Mouse (Mus musculus) lung, embryonic 14.5 days (tissue): Measurements from ENCODE around the gene Fam196b. TPM values are rescaled to one million over a fixed set of nuclear protein-coding genes. Genes with fewer than 3 reads are reported as not detected.

Experiments
- ATAC-seq: fragments of 200-750 bp; cut with Nextera tagmentation; 2 replicates; pipeline ENCODE4 v1.8.0; 2017; ENCODE audit warnings: mild to moderate bottlenecking, moderate TSS enrichment, moderate library complexity; ENCODE audit not compliant: insufficient read depth
- DNase-seq: peaks from one replicate; pipeline ENCODE4 v3.0.0-alpha.2; 2015
- H3K27ac ChIP-seq: fragments of 300-500 bp; sonication (generic); 2 replicates; pipeline ENCODE4 v1.5.1; 2014; ENCODE audit warnings: low read depth, mild to moderate bottlenecking, moderate library complexity
- H3K27me3 ChIP-seq: fragments of 300-500 bp; sonication (generic); 2 replicates; pipeline ENCODE4 v1.6.1; 2014; ENCODE audit warnings: low read length, control low read depth; ENCODE audit not compliant: insufficient read depth
- H3K36me3 ChIP-seq: fragments of 300-500 bp; sonication (generic); 2 replicates; pipeline ENCODE4 v1.6.1; 2014; ENCODE audit warnings: control low read depth; ENCODE audit not compliant: insufficient read depth
- H3K4me1 ChIP-seq: fragments of 300-500 bp; sonication (generic); 2 replicates; pipeline ENCODE4 v1.6.1; 2014; ENCODE audit warnings: antibody characterized with exemption, control low read depth; ENCODE audit not compliant: insufficient read depth
- H3K4me2 ChIP-seq: fragments of 300-500 bp; sonication (generic); 2 replicates; pipeline ENCODE4 v1.6.1; 2014; ENCODE audit warnings: mild to moderate bottlenecking
- H3K4me3 ChIP-seq: fragments of 300-500 bp; sonication (generic); 2 replicates; pipeline ENCODE4 v1.5.1; 2014; ENCODE audit warnings: low read depth, low read length
- H3K9ac ChIP-seq: fragments of 300-500 bp; sonication (generic); 2 replicates; pipeline ENCODE4 v1.6.1; 2014
- H3K9me3 ChIP-seq: fragments of 300-500 bp; sonication (generic); 2 replicates; pipeline ENCODE4 v1.6.1; 2016; ENCODE audit warnings: low read depth, low read length, control low read depth
- CTCF ChIP-seq: IDR thresholded peaks from 2 replicates; pipeline ENCODE4 v1.5.1; 2016; ENCODE audit warnings: antibody characterized with exemption, low read depth
- WGBS: fragments of 180-500 bp; shearing (Covaris S2); extraction: QIAGEN DNeasy Blood & Tissue Kit; methylation state at CpG from one replicate; pipeline ENCODE4 v1.1.7; 2014; 5-methylcytosine and 5-hydroxymethylcytosine counted together
- polyA plus RNA-seq: library from polyadenylated mRNA; unstranded; fragments of >200 nt; fragmentation: Nextera tagmentation; extraction: Ambion mirVana; gene quantifications from 2 replicates; pipeline ENCODE4 v1.2.1, GENCODE M21; 2014

Fam196b gene
- polyA plus RNA-seq, 1 experiment from 2014 or later = not detected

- Histone ChIP-seq H3K4me3 (no peak overlapping the region), H3K4me2 (no peak overlapping the region), H3K9me3 (no peaks in the 10 kb centered on the region), H3K27ac (no peak overlapping the region), H3K27me3 (no peaks in the 10 kb centered on the region), H3K36me3 (no peaks in the 10 kb centered on the region), H3K4me1 (no peaks in the 10 kb centered on the region), H3K9ac (no peak overlapping the region)
- 74% methylated on average over 8 of the region's 8 CpGs for WGBS
- no peak for TF ChIP-seq CTCF
- DNase-seq (no peak), ATAC-seq (no peak)
Measured at GRCm38 (mm10) chr11:34323664-34324063, 9.0 kb downstream of the Fam196b start.

- no peak overlapping the region for H3K4me2 ChIP-seq
- DNase-seq = no peak
- no peaks in the 10 kb centered on the region for H3K27me3 ChIP-seq
- no peak overlapping the region for H3K27ac ChIP-seq
- no peaks in the 10 kb centered on the region for H3K9me3 ChIP-seq
- ATAC-seq = no peak
- H3K4me3 ChIP-seq = no peak overlapping the region
- TF ChIP-seq CTCF = no peak
- no peak overlapping the region for H3K9ac ChIP-seq
- H3K36me3 ChIP-seq = no peaks in the 10 kb centered on the region
- 47% methylated on average over 7 of the region's 7 CpGs for WGBS
- H3K4me1 ChIP-seq = no peaks in the 10 kb centered on the region
Measured at GRCm38 (mm10) chr11:34332344-34333031, 17.9 kb downstream of the Fam196b start.

- no peaks in the 10 kb centered on the region for H3K36me3 ChIP-seq
- H3K4me3 ChIP-seq = no peak overlapping the region
- no peak overlapping the region for H3K4me2 ChIP-seq
- no peaks in the 10 kb centered on the region for H3K9me3 ChIP-seq
- WGBS = 65% methylated on average over 1 of the region's 1 CpGs
- no peaks in the 10 kb centered on the region for H3K4me1 ChIP-seq
- TF ChIP-seq CTCF = peak; percentile 34; the same call in 1 of the 2 replicates
- H3K9ac ChIP-seq = no peak overlapping the region
- ATAC-seq = no peak
- H3K27me3 ChIP-seq = no peaks in the 10 kb centered on the region
- DNase-seq = no peak
- no peak overlapping the region for H3K27ac ChIP-seq
Measured at GRCm38 (mm10) chr11:34337907-34338306, 23.3 kb downstream of the Fam196b start.

- DNase-seq (no peak), ATAC-seq (no peak)
- TF ChIP-seq CTCF = no peak
- Histone ChIP-seq H3K27ac (no peak overlapping the region), H3K9ac (no peak overlapping the region), H3K9me3 (no peaks in the 10 kb centered on the region), H3K4me1 (no peaks in the 10 kb centered on the region), H3K27me3 (no peaks in the 10 kb centered on the region), H3K36me3 (no peaks in the 10 kb centered on the region), H3K4me2 (no peak overlapping the region), H3K4me3 (no peak overlapping the region)
- WGBS = 48% methylated on average over 5 of the region's 5 CpGs
Measured at GRCm38 (mm10) chr11:34339693-34340092, 25.1 kb downstream of the Fam196b start.

GRCm38 (mm10) chr11:34343742-34344307, 29.2 kb downstream of the Fam196b start:
- Histone ChIP-seq H3K27ac (no peak overlapping the region), H3K9ac (no peak overlapping the region), H3K4me2 (no peak overlapping the region), H3K36me3 (no peaks in the 10 kb centered on the region), H3K4me3 (no peak overlapping the region), H3K9me3 (no peaks in the 10 kb centered on the region), H3K4me1 (no peaks in the 10 kb centered on the region), H3K27me3 (no peaks in the 10 kb centered on the region)
- ATAC-seq (no peak), DNase-seq (no peak)
- TF ChIP-seq CTCF = no peak
- WGBS = 53% methylated on average over 4 of the region's 4 CpGs

- no peak overlapping the region for H3K27ac ChIP-seq
- H3K4me2 ChIP-seq = no peak overlapping the region
- DNase-seq (no peak), ATAC-seq (no peak)
- H3K4me3 ChIP-seq = no peak overlapping the region
- no peak overlapping the region for H3K9ac ChIP-seq
- no peaks in the 10 kb centered on the region for H3K36me3 ChIP-seq
- no peaks in the 10 kb centered on the region for H3K4me1 ChIP-seq
- 67% methylated on average over 5 of the region's 5 CpGs for WGBS
- H3K9me3 ChIP-seq = no peaks in the 10 kb centered on the region
- H3K27me3 ChIP-seq = no peaks in the 10 kb centered on the region
- TF ChIP-seq CTCF = no peak
Measured at GRCm38 (mm10) chr11:34344310-34344709, 29.7 kb downstream of the Fam196b start.

GRCm38 (mm10) chr11:34348287-34348918, 33.8 kb downstream of the Fam196b start:
- TF ChIP-seq CTCF = no peak
- Histone ChIP-seq H3K9me3 (no peaks in the 10 kb centered on the region), H3K9ac (no peak overlapping the region), H3K27ac (no peak overlapping the region), H3K27me3 (no peaks in the 10 kb centered on the region), H3K36me3 (no peaks in the 10 kb centered on the region), H3K4me2 (no peak overlapping the region), H3K4me3 (no peak overlapping the region), H3K4me1 (no peaks in the 10 kb centered on the region)
- WGBS = 31% methylated on average over 4 of the region's 4 CpGs
- ATAC-seq (peak; percentile 70; the same call in 1 of the 2 replicates), DNase-seq (peak; percentile 71)
